Mouse (Mus musculus) embryonic facial prominence, embryonic 11.5 days (tissue): ENCODE data around the gene Dnajc8. TPM values are rescaled to one million over a fixed set of nuclear protein-coding genes. Genes with fewer than 3 reads are reported as not detected.
"Not testable (repeated sequence)": the region's sequence is repeated elsewhere in the genome, so short reads cannot be mapped to it uniquely, and the experiment has no call there.

Source experiments
- ATAC-seq: fragments of 200-750 bp; cut with Nextera tagmentation; replicated peaks from 2 replicates; pipeline ENCODE4 v1.8.0; 2017; ENCODE audit warnings: low read depth; ENCODE audit not compliant: insufficient number of reproducible peaks, low FRiP score, low TSS enrichment
- DNase-seq: peaks from one replicate; pipeline ENCODE4 v3.0.0-alpha.2; 2015; ENCODE audit warnings: low spot score
- H3K27ac ChIP-seq: fragments of 300-500 bp; sonication (generic); replicated peaks from 2 replicates; pipeline ENCODE4 v1.5.1; 2014; ENCODE audit warnings: mild to moderate bottlenecking, low read depth, low read length, control low read depth
- H3K27me3 ChIP-seq: fragments of 300-500 bp; sonication (generic); 2 replicates; pipeline ENCODE4 v1.6.1; 2014; ENCODE audit warnings: mild to moderate bottlenecking, low read length, moderate library complexity, mixed read lengths; ENCODE audit not compliant: control insufficient read depth, insufficient read depth
- H3K36me3 ChIP-seq: fragments of 300-500 bp; sonication (generic); replicated peaks from 2 replicates; pipeline ENCODE4 v1.6.1; 2014; ENCODE audit warnings: low read depth, mild to moderate bottlenecking, low read length, moderate library complexity, mixed read lengths; ENCODE audit not compliant: control insufficient read depth, insufficient read depth
- H3K4me1 ChIP-seq: fragments of 300-500 bp; sonication (generic); 2 replicates; pipeline ENCODE4 v1.6.1; 2014; ENCODE audit warnings: low read length, mixed read lengths; ENCODE audit not compliant: control insufficient read depth, insufficient read depth
- H3K4me2 ChIP-seq: fragments of 300-500 bp; sonication (generic); 2 replicates; pipeline ENCODE4 v1.6.1; 2014; ENCODE audit warnings: low read depth, mild to moderate bottlenecking, control low read depth, low read length, moderate library complexity
- H3K4me3 ChIP-seq: fragments of 300-500 bp; sonication (generic); 2 replicates; pipeline ENCODE4 v1.5.1; 2014; ENCODE audit warnings: low read depth, low read length, control low read depth
- H3K9ac ChIP-seq: fragments of 300-500 bp; sonication (generic); replicated peaks from 2 replicates; pipeline ENCODE4 v1.6.1; 2014; ENCODE audit warnings: mild to moderate bottlenecking, control low read depth, low read length
- H3K9me3 ChIP-seq: fragments of 300-500 bp; sonication (generic); replicated peaks from 2 replicates; pipeline ENCODE4 v1.6.1; 2016; ENCODE audit warnings: mild to moderate bottlenecking, low read length, inconsistent platforms, mixed read lengths; ENCODE audit not compliant: control insufficient read depth
- WGBS: fragments of 180-500 bp; shearing (Covaris S2); extraction: QIAGEN DNeasy Blood & Tissue Kit; methylation state at CpG from one replicate; pipeline ENCODE4 v1.1.7; 2014; 5-methylcytosine and 5-hydroxymethylcytosine counted together
- polyA plus RNA-seq: library from polyadenylated mRNA; unstranded; fragments of >200 nt; fragmentation: Nextera tagmentation; extraction: Ambion mirVana; gene quantifications from 2 replicates; pipeline ENCODE4 v1.2.1, GENCODE M21; 2014

Gene Dnajc8
- polyA plus RNA-seq, 1 experiment from 2014 or later = 255 TPM

- ATAC-seq = no peak
- H3K36me3 ChIP-seq = no peaks in the 10 kb centered on the region
- H3K9me3 ChIP-seq = no peaks in the 10 kb centered on the region
- DNase-seq = no peak
- 74% methylated on average over 3 of the region's 3 CpGs for WGBS
- H3K9ac ChIP-seq = no peak overlapping the region
- no peak overlapping the region for H3K4me2 ChIP-seq
- H3K27me3 ChIP-seq = no peaks in the 10 kb centered on the region
- no peak overlapping the region for H3K4me3 ChIP-seq
- no peaks in the 10 kb centered on the region for H3K4me1 ChIP-seq
- no peak overlapping the region for H3K27ac ChIP-seq
Measured at GRCm38 (mm10) chr4:132599764-132600163, 64.4 kb downstream of the Dnajc8 start.

- H3K36me3 ChIP-seq = no peaks in the 10 kb centered on the region
- H3K9ac ChIP-seq = no peak overlapping the region
- DNase-seq = no peak
- no peaks in the 10 kb centered on the region for H3K27me3 ChIP-seq
- no peaks in the 10 kb centered on the region for H3K4me1 ChIP-seq
- no peaks in the 10 kb centered on the region for H3K9me3 ChIP-seq
- H3K4me3 ChIP-seq = no peak overlapping the region
- H3K27ac ChIP-seq = no peak overlapping the region
- no peak overlapping the region for H3K4me2 ChIP-seq
- no peak for ATAC-seq
- 84% methylated on average over 6 of the region's 6 CpGs for WGBS
Measured at GRCm38 (mm10) chr4:132600465-132600864, 65.1 kb downstream of the Dnajc8 start.

DNA sequence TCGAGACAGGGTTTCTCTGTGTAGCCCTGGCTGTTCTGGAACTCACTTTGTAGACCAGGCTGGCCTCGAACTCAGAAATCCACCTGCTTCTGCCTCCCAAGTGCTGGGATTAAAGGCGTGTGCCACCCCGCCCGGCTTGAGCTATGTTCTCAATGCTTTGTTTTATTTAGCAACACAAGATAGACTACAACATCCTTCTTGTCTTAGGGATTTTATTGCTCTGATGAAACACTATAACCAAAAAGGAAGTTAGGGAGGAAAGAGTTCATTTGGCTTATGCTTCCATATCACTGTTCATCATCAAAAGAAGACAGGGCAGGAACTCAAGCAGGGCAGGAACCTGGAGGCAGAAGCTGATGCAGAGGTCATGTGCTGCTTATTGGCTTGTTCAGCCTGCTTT lies 65.9 kb downstream of the Dnajc8 start:
- ATAC-seq, H3K4me3 ChIP-seq, H3K4me1 ChIP-seq, H3K27me3 ChIP-seq, H3K36me3 ChIP-seq, DNase-seq, H3K27ac ChIP-seq, H3K4me2 ChIP-seq, H3K9ac ChIP-seq, H3K9me3 ChIP-seq: not testable (repeated sequence)
- WGBS = 77% methylated on average over 5 of the region's 5 CpGs

Other genes starting within 250 kb of the Dnajc8 start
- gene Rab42, start 232.2 kb upstream of the Dnajc8 start, polyA plus RNA-seq = 0.67 and 2.2 TPM in 2 replicates
- gene Trnau1ap, start 206.0 kb upstream of the Dnajc8 start, polyA plus RNA-seq = 76.6 and 79.7 TPM in 2 replicates
- 60.6 and 61.5 TPM in 2 replicates for gene Rcc1, start 181.9 kb upstream of the Dnajc8 start, polyA plus RNA-seq
- 23.1 and 26.6 TPM in 2 replicates for gene Phactr4, start 113.1 kb upstream of the Dnajc8 start, polyA plus RNA-seq
- gene Med18, start 71.6 kb upstream of the Dnajc8 start, polyA plus RNA-seq = 22.7 and 25.2 TPM in 2 replicates
- 5.8 and 6.0 TPM in 2 replicates for gene Sesn2, start 25.0 kb upstream of the Dnajc8 start, polyA plus RNA-seq
- 1,114 and 1,125 TPM in 2 replicates for gene Atpif1, start 1.9 kb upstream of the Dnajc8 start, polyA plus RNA-seq
- gene Ptafr, start 28.5 kb downstream of the Dnajc8 start, polyA plus RNA-seq = 0.25 and 0.34 TPM in 2 replicates
- gene Eya3, start 103.4 kb downstream of the Dnajc8 start, polyA plus RNA-seq = 37.1 and 41.0 TPM in 2 replicates
- gene Xkr8, start 197.0 kb downstream of the Dnajc8 start, polyA plus RNA-seq = 6.1 and 7.2 TPM in 2 replicates
- 3.2 and 3.9 TPM in 2 replicates for gene Smpdl3b, start 221.7 kb downstream of the Dnajc8 start, polyA plus RNA-seq
- gene Rpa2, start 232.8 kb downstream of the Dnajc8 start, polyA plus RNA-seq = 164 and 176 TPM in 2 replicates